Comparison of ENCODE assay signal across 9 mouse cellular contexts in the genomic region with DNA sequence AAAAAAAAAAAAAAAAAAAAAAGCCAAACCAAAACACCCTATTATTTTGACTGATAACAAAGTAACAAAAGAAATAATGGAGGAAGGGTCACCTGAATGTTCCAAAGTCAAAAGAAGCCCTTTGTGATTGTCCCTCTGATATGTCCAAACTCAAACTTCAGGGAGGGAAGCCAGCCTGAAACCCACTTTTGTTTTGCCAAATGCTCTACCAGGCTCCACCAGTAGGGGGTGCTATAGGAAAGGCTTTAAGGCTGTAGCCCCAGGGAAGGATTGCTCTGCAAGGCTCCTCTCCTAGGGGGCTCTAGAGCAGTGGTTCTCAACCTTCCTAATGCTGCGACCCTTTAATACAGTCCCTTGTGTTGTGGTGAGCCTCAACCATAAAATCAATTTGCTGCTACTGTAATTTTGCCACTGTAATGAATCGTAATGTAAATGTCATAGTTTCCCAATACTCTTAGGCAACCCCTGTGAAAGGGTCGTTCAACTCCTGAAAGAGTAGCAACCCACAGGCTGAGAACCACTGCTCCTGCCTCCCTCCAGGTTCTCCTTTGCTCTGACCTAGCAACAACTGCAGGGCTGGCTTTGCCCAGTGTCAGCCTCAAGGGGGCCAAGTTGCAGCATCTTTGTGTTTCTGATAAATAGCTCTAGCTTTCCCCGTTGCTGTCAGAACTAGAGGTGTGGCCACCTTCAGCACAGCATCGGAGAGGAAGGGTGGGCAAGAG. TPM values are rescaled to one million over a fixed set of nuclear protein-coding genes. Genes with fewer than 3 reads are reported as not detected.
DNase-seq lines count a peak whose midpoint lies in the region; ATAC-seq lines count a peak whose summit lies in the region.
"Had no signal": no experiment of that assay in that cellular context is flagged by ENCODE, and none has a peak within 500 bp of the region (broad histone marks: within the 10 kb centered on the region; RNA-seq: fewer than 3 reads in every experiment).

No protein-coding gene starts in this region.

- DNase-seq in frontal cortex, postnatal 14 days (ENCODE audit: low spot score in 2 of 2): peak; percentile 49 to 74
- DNase-seq in adrenal gland, postnatal 25 days: peak; percentile 73
- DNase-seq in embryonic facial prominence, embryonic 11.5 days (ENCODE audit: low spot score): peak; percentile 91
- DNase-seq in heart, postnatal 14 days: peak; percentile 70 to 89
- DNase-seq in layer of hippocampus, postnatal 25 days (ENCODE audit: extremely low spot score in 1 of 2, low spot score in 1 of 2): peak; percentile 78 to 95
- DNase-seq in spleen, adult 12 weeks (ENCODE audit: low spot score): peak; percentile 57

- no peak for ATAC-seq in frontal cortex, adult (ENCODE audit: low TSS enrichment)
- no peak for ATAC-seq in embryonic facial prominence, embryonic 11.5 days (replicated peaks; ENCODE audit: insufficient number of reproducible peaks, low FRiP score, low TSS enrichment, low read depth)
- ATAC-seq in midbrain, embryonic 12.5 days (ENCODE audit: low FRiP score, low read depth): 0 out of 2 replicates have a peak, but pooled peaks have one; percentile 27

- H3K4me2 ChIP-seq in embryonic facial prominence, embryonic 11.5 days (ENCODE audit: low read depth, low read length): no peak overlapping the region
- no peak overlapping the region for H3K4me2 ChIP-seq in midbrain, embryonic 12.5 days (replicated peaks)
- H3K4me2 ChIP-seq: lung, embryonic 15.5 days had no signal

- H3K9me3 ChIP-seq in embryonic facial prominence, embryonic 11.5 days (replicated peaks; ENCODE audit: control insufficient read depth, low read length): no peaks in the 10 kb centered on the region
- no peaks in the 10 kb centered on the region for H3K9me3 ChIP-seq in midbrain, embryonic 12.5 days
- H3K9me3 ChIP-seq: lung, embryonic 15.5 days had no signal

- intact Hi-C loops in heart, postnatal 14 days (cut with DNase I): loop anchor here (1.0 to 5.0 kb wide), 2 partner anchors 64 to 157 kb away; no protein-coding TSS in a partner anchor

- no peak overlapping the region for H3K9ac ChIP-seq in embryonic facial prominence, embryonic 11.5 days (replicated peaks; ENCODE audit: low read length)
- H3K9ac ChIP-seq in midbrain, embryonic 12.5 days (replicated peaks): no peak overlapping the region
- H3K9ac ChIP-seq: lung, embryonic 15.5 days had no signal

- H3K4me3 ChIP-seq in embryonic facial prominence, embryonic 11.5 days (ENCODE audit: low read depth, low read length): no peak overlapping the region
- H3K4me3 ChIP-seq in midbrain, embryonic 12.5 days: no peak overlapping the region
- H3K4me3 ChIP-seq: lung, embryonic 15.5 days had no signal

- no peaks in the 10 kb centered on the region for H3K4me1 ChIP-seq in embryonic facial prominence, embryonic 11.5 days (ENCODE audit: control insufficient read depth, insufficient read depth, low read length)
- no peaks in the 10 kb centered on the region for H3K4me1 ChIP-seq in midbrain, embryonic 12.5 days
- H3K4me1 ChIP-seq: lung, embryonic 15.5 days had no signal

- H3K27me3 ChIP-seq in embryonic facial prominence, embryonic 11.5 days (ENCODE audit: control insufficient read depth, insufficient read depth, low read length): no peaks in the 10 kb centered on the region
- H3K27me3 ChIP-seq in midbrain, embryonic 12.5 days: no peaks in the 10 kb centered on the region
- H3K27me3 ChIP-seq: lung, embryonic 15.5 days had no signal

- 52% methylated on average over 5 of the region's 5 CpGs for WGBS in embryonic facial prominence, embryonic 11.5 days
- WGBS in midbrain, embryonic 12.5 days: 52% methylated on average over 5 of the region's 5 CpGs

- no peaks in the 10 kb centered on the region; the same call in 1 of the 2 replicates for H3K36me3 ChIP-seq in embryonic facial prominence, embryonic 11.5 days (replicated peaks; ENCODE audit: control insufficient read depth, insufficient read depth, low read depth, low read length)
- peaks cover 53% of the 10 kb centered on the region for H3K36me3 ChIP-seq in midbrain, embryonic 12.5 days
- H3K36me3 ChIP-seq: lung, embryonic 15.5 days had no signal

- H3K27ac ChIP-seq in embryonic facial prominence, embryonic 11.5 days (replicated peaks; ENCODE audit: low read depth, low read length): no peak overlapping the region
- H3K27ac ChIP-seq in midbrain, embryonic 12.5 days (replicated peaks): peak overlapping the region; percentile 56; the same call in 1 of the 2 replicates
- H3K27ac ChIP-seq: lung, embryonic 15.5 days had no signal

RNA-seq across cellular contexts. Expression of a gene that starts 24.4 kb away (rescaled TPM):
- total RNA-seq in adrenal gland, postnatal 25 days (2021): 84.1 and 110 TPM in 2 replicates
- polyA plus RNA-seq in embryonic facial prominence, embryonic 11.5 days (2014; fragmentation: Nextera tagmentation; extraction: Ambion mirVana): 6.8 and 8.5 TPM in 2 replicates
- under 1 TPM; 0.62 to 0.80 TPM for total RNA-seq in heart, postnatal 14 days (2021)
- total RNA-seq in layer of hippocampus, postnatal 25 days (2021): 1,000 to 10,000 TPM; 2,623 to 2,665 TPM
- polyA plus RNA-seq in midbrain, embryonic 12.5 days (2016; fragmentation: Nextera tagmentation; extraction: Ambion mirVana): 77.8 and 86.3 TPM in 2 replicates

RNA-seq across cellular contexts. Expression of a gene that starts 42.0 kb away (rescaled TPM):
- total RNA-seq in adrenal gland, postnatal 25 days (2021): 15.4 and 22.6 TPM in 2 replicates
- 5.7 and 7.5 TPM in 2 replicates for polyA plus RNA-seq in embryonic facial prominence, embryonic 11.5 days (2014; fragmentation: Nextera tagmentation; extraction: Ambion mirVana)
- 1 to 10 TPM; 5.8 to 7.6 TPM for total RNA-seq in heart, postnatal 14 days (2021)
- 100 to 1,000 TPM; 225 to 267 TPM for total RNA-seq in layer of hippocampus, postnatal 25 days (2021)
- 14.9 and 18.1 TPM in 2 replicates for polyA plus RNA-seq in midbrain, embryonic 12.5 days (2016; fragmentation: Nextera tagmentation; extraction: Ambion mirVana)

RNA-seq across cellular contexts. Expression of a gene that starts 42.2 kb away (rescaled TPM):
- 21.0 and 23.3 TPM in 2 replicates for total RNA-seq in adrenal gland, postnatal 25 days (2021)
- polyA plus RNA-seq in embryonic facial prominence, embryonic 11.5 days (2014; fragmentation: Nextera tagmentation; extraction: Ambion mirVana): 17.2 and 22.0 TPM in 2 replicates
- 10 to 100 TPM; 10.5 to 11.2 TPM for total RNA-seq in heart, postnatal 14 days (2021)
- total RNA-seq in layer of hippocampus, postnatal 25 days (2021): 10 to 100 TPM; 29.2 to 29.6 TPM
- 42.2 and 42.8 TPM in 2 replicates for polyA plus RNA-seq in midbrain, embryonic 12.5 days (2016; fragmentation: Nextera tagmentation; extraction: Ambion mirVana)

RNA-seq across cellular contexts. Expression of a gene that starts 57.6 kb away (rescaled TPM):
- 244 and 300 TPM in 2 replicates for total RNA-seq in adrenal gland, postnatal 25 days (2021)
- 75.9 and 92.5 TPM in 2 replicates for polyA plus RNA-seq in embryonic facial prominence, embryonic 11.5 days (2014; fragmentation: Nextera tagmentation; extraction: Ambion mirVana)
- 100 to 1,000 TPM; 289 to 303 TPM for total RNA-seq in heart, postnatal 14 days (2021)
- total RNA-seq in layer of hippocampus, postnatal 25 days (2021): 100 to 1,000 TPM; 270 to 302 TPM
- 111 and 118 TPM in 2 replicates for polyA plus RNA-seq in midbrain, embryonic 12.5 days (2016; fragmentation: Nextera tagmentation; extraction: Ambion mirVana)

Comparison
In these comparisons a context has a peak if more than half of its experiments do, and no peak if none do; other contexts are left out.
1. RNA of a gene that starts 24.4 kb away (total RNA-seq): 2,623 to 2,665 TPM in layer of hippocampus, postnatal 25 days and 84.1 to 110 TPM in adrenal gland, postnatal 25 days; 0.62 to 0.80 TPM in heart, postnatal 14 days; every median in the first group is over 10 times any median in the second.
2. Peak in every context shown above with its lines, with median percentiles within 50 percentile points of each other: DNase-seq.